Mouse (Mus musculus) liver, embryonic 14.5 days (tissue): ENCODE measurements around the gene Map4k4.

Experiments used
- CTCF ChIP-seq: IDR thresholded peaks from 2 replicates; pipeline ENCODE4 v1.5.1; 2016; ENCODE audit warnings: antibody characterized with exemption, low read depth, control low read depth
- EP300 ChIP-seq: IDR thresholded peaks from 2 replicates; pipeline ENCODE4 v1.6.1; 2016; ENCODE audit warnings: antibody characterized with exemption, low read depth

- no peak for TF ChIP-seq EP300
- TF ChIP-seq CTCF: no peak
Observed at GRCm38 (mm10) chr1:39993921-39994320, 93.2 kb downstream of the Map4k4 start.
